Mouse (Mus musculus) frontal cortex, adult (tissue): ENCODE data around the gene Naa15.
"Not testable (repeated sequence)": the region's sequence is repeated elsewhere in the genome, so short reads cannot be mapped to it uniquely, and the experiment has no call there.

Experiments used
- ATAC-seq: cut with Nextera tagmentation; 2 replicates; pipeline ENCODE4 v1.9.2; 2017; ENCODE audit warnings: mild to moderate bottlenecking, moderate library complexity, mixed read lengths; ENCODE audit not compliant: low TSS enrichment

Naa15 gene

GRCm38 (mm10) chr3:51415098-51416072 is at the start of gene Naa15:
Naa15 (plus strand) TSS chr3:51415148.
- peak; percentile 95 for ATAC-seq

DNA sequence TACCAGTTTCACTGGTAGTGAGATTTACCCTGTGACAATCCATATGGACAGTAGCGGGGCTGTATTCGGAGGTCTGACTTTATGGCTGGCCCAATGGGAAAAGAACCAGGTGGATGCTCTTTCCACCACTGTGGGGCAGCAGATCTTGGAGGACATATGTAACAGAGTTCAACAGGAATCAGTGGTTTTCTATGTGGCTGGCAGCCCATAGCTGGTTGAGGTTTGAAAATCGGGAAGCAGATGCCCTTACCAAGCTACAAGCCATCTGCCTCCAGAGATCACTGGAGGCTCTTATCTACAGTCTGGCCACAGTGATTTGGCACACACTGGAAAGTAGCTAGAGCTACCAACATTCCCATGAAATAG is 49.4 kb upstream of the Naa15 start:
- ATAC-seq = no peak

GRCm38 (mm10) chr3:51366926-51367325 is 48.0 kb upstream of the Naa15 start:
- ATAC-seq = no peak

GRCm38 (mm10) chr3:51368011-51368410 is 46.9 kb upstream of the Naa15 start:
- no peak for ATAC-seq

GRCm38 (mm10) chr3:51371826-51372225 is 43.1 kb upstream of the Naa15 start:
- ATAC-seq = no peak

- ATAC-seq = no peak
These were observed 42.1 kb upstream of the Naa15 start for GRCm38 (mm10) chr3:51372883-51373282.

DNA sequence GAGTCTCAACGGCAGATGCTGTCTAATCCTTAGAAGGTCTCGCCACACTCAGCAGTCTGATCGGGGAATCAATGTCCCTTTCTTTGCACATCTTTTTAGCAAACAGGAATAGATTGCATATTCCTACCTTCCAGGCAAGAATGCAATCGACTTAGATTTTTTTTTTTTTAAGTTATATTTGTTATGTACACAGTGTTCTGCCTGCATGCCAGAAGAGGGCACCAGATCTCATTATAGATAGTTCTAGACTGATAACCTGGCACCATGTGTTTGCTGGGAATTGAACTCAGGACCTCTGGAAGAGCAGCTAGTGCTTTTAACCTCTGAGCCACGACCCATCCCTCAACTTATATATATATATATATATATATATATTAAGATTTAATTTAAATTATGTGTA is 41.4 kb upstream of the Naa15 start:
- no peak for ATAC-seq

GRCm38 (mm10) chr3:51375307-51376265 is 39.4 kb upstream of the Naa15 start:
- ATAC-seq = no peak

- peak; percentile 85 for ATAC-seq
These were observed 36.9 kb upstream of the Naa15 start for GRCm38 (mm10) chr3:51377878-51378664.

- no peak for ATAC-seq
These were observed 36.3 kb upstream of the Naa15 start for GRCm38 (mm10) chr3:51378665-51378946.

- ATAC-seq = no peak
These were observed 34.9 kb upstream of the Naa15 start for GRCm38 (mm10) chr3:51379786-51380659.

GRCm38 (mm10) chr3:51380660-51381014 is 34.3 kb upstream of the Naa15 start:
- no peak for ATAC-seq

DNA sequence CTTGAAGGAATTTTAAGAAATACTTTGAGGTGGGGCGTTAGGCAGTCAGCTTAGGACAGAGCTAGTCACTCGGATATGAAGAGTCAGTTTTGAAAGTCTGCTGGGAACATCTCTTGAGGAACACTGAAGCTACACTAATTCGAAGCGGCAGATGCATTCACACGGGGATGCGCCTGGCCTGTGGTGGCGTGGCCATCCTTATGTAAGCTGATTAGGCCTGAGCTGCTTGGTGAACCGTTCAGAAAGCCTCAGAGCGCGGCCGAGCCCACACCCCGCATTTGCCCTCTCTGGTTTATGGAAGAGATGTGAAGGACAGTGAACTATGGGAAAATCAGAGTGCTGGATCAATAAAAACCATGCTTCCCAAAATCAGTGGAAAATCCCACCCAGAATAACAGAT is 31.5 kb upstream of the Naa15 start:
- ATAC-seq = no peak

- no peak for ATAC-seq
These were observed 28.4 kb upstream of the Naa15 start for GRCm38 (mm10) chr3:51386441-51387133.

DNA sequence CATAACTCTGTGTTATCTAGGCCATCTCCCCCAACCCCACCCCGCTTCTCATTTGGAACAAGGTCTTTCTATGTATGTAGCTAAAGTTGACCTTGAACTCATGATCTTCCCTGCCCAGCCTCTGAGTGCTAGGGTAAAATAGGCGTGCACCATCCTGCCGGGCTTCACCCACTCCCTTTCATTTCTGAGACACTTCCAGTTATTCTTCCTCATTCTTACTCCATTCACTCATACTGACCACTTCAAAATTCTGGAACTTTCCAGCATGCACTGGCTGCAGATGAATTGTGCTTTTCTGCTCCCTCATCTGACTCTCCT is 27.9 kb upstream of the Naa15 start:
- no peak for ATAC-seq

GRCm38 (mm10) chr3:51387868-51388381 is 27.0 kb upstream of the Naa15 start:
- no peak for ATAC-seq

- ATAC-seq = peak; percentile 52; the same call in 1 of the 2 replicates
These were observed 26.0 kb upstream of the Naa15 start for GRCm38 (mm10) chr3:51388904-51389303.

- ATAC-seq = no peak
These were observed 23.9 kb upstream of the Naa15 start for GRCm38 (mm10) chr3:51391095-51391494.

DNA sequence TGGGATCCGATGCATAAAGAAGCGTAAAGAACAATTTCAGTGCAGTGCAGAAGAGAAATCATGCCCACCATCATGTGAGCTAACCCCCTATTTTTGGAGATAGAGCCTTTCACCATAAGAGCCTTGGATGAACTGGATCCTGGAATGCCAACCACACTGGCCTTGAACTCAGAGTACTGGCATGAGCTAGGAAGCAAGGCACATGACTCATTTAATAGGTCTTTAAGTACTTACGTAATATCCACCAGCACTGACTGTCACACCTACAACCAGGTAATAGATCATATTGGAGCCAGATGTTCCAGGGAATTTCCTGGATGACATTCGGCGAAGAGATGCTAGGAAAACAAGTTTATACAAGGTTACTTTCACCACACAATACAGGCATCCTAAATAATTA is 23.4 kb upstream of the Naa15 start:
- ATAC-seq = no peak

GRCm38 (mm10) chr3:51393018-51393417 is 21.9 kb upstream of the Naa15 start:
- ATAC-seq = not testable (repeated sequence)
